Mouse (Mus musculus) lung, adult 18-20 months (tissue): ENCODE measurements around the gene Brwd1.
A peak's percentile ranks its signal among the peaks of the same experiment; 100 is the strongest.

Source experiments
- DNase-seq, 2 experiments: peaks; one replicate each; pipeline ENCODE4 v3.0.0; 2022; ENCODE audit warnings: mixed read lengths in 2 of 2

Gene Brwd1

DNA sequence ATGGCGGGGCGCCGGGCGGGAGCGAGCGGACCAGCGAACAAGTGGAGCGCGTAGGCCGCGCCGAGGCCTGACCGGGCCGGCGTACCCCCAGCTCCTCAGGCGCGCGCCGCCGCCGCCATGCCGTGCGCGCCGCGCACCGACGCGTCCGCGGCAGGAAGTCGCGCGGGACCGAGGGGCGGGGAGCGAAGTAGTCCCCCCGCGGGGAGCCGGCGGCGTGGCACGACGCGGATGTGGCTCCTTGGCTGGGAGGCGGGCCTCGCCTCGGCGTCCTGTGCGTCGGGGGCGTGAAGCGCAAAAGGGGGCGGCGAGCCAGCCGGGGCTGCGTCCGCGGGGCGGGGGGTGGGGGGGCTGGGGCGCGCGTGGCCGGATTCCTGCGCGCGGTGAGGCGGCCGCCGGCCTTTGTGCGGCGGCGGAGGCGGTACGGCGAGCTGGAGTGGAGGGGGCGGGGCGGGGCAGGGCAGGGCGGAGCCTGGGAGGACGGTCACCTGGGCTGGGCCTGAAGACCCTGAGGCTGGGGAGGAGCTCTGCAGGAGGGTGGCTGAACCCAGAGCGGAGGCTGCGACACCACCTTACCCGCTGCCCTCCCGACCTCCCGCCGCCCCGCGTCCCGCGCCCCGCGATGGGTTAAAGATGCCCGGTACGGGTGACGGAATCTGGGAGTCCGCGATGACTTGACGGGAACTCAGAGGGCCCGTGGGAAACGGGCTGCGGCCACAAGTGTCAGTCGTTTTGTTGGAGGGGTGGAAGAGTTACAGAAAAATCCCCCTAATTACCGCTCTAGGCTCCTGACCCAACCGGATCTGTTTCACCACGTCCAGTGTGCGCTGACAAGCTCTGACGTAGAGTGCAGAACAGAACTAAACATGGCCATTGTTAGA is at the start of gene Brwd1:
TSS of gene Brwd1 (minus strand) at position 226 of the 878 bp plus-strand sequence.
- peak; percentile 92 to 94 for DNase-seq

DNA sequence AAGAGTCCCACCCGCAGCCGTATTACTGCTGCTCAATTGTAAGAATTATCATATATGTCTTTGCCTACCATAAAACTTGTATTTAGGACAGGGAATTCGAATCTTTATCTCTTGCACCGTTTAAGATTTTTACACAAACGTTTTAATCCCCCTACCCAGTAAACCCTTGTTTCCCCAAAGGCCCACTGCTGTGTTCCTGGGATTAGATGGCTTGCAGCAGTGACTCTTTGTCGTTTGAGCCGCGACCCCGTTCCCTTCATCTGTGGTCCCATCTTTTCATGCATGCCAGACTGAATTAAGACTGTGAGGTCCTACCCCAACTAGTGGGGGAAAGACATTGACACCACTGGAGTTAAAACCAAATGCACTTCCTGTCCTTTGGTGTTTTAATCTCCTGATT is 46.1 kb upstream of the Brwd1 start:
- no peak for DNase-seq

DNA sequence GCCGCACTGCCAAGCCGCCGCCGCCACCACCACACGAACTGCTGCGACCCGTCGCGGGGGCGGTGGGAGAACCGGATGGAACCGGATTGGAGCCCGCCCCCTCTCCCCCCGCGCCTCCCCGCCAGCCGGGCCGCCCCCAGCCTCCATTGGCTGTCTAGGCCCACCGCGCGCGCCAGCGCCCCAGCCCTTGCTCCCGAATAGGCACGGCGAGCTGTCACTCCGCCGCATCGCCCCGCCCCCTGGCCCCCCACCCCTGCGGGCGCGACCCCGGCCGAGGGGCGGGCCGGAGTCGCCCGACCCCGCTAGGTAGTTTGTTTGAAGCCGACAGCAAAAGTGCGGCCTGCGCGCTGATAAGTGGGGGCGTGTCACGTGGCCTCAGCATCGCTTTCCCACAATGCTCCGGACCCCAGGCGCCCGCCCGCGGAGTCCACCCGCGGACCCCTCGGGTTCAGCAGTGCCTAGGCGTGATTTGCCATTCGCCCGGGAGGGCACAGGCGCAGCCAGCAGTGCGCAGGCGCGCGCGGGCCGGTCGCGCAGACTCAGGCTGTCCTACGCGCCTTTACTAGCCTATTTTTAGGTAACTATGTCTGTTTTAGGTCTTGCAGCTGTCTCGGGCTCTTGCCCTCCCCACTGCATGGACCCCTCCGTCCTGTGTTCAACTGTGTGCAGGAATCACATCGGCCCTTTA is 45.5 kb upstream of the Brwd1 start, which contains the start of gene Hmgn1:
TSS of gene Hmgn1 (minus strand) at position 73 of the 688 bp plus-strand sequence.
- DNase-seq, result peak; percentile 96 to 97

DNA sequence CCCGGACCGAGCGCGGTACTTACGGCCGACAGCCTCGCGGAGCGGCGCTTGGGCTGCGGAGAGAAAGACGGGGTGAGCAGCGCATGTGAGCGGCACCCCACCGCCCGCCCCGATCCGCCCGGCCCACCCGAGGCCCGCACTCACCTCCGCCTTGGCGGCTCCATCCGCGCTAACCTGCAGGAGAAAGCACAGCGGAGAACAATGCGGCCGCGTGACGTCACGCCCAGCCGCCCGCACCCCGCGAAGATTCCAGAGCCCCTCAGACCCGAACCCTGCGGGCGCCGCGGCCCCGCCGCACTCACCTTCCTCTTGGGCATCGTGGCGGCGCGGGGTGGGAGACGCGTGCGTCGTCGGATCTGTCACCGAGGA is 44.9 kb upstream of the Brwd1 start:
- DNase-seq, result no peak

DNA sequence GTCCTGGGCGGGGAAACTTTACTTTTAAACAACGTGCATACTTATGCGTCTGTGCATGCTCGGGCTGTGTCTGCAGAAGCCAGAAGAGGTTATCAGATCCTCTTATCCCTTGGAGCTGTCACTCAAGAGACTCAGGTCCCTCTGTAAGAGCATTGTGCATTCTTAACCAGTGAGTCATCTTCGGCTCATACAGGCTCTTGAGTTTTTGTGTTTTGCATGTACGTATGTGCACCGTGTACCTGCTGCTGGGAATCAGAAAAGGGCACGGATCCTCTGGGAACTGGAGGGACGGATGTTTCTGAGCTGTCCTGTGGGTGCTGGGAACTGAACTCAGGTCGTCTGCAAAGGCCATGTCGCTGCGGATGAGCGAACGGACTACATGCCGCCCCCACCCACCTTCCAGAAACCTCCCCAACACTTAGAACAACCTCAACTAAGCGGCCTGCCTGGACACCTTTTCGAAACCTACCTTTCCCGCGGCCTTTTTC is 44.4 kb upstream of the Brwd1 start:
- DNase-seq, result peak; percentile 28 to 48

DNA sequence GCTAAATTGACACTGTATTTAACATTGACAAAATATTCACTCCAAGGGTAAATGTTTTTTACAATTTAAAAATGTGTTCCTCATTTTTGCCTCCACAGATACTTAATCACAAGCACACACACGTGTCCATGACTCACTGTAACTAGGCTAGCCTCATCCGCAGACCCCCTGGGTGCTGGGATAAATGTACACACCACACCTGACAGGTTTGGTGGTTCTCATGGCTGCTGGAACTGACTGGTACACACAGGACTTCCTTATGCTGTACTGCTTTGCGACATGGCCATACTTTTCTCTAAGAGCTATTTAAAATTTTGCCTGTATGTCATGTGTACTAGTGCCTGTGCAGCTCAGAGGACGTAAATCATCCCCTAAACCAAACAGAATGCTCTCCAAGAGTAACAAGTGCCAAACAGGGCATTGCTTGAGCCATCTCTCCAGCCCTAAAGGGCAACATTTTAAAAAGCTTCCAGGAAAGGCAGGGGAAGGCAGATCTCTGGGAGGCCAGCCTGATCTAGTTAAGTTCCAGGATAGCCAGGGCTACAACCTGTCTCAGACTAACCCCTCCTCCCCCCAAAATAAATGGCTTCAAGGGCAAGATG is 37.8 kb upstream of the Brwd1 start:
- no peak for DNase-seq

DNA sequence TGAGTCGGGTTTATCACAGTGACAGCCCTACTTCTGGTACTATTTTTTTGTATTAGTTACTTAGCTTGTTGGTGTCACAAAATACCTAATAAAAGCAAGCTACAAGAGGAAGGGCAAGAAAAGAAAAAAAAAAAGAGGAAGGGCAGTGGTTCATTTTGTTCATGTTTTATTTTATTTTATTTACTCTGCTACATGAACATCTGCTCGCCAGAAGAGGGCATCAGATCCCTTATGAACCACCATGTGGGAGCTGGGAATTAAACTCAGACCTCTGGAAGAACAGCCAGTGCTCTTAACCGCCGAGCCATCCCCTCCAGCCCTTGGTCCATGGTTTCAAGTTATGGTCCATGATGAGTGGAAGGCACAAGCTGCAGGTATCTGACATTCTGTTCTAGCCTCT is 32.4 kb upstream of the Brwd1 start:
- DNase-seq, result no peak

DNA sequence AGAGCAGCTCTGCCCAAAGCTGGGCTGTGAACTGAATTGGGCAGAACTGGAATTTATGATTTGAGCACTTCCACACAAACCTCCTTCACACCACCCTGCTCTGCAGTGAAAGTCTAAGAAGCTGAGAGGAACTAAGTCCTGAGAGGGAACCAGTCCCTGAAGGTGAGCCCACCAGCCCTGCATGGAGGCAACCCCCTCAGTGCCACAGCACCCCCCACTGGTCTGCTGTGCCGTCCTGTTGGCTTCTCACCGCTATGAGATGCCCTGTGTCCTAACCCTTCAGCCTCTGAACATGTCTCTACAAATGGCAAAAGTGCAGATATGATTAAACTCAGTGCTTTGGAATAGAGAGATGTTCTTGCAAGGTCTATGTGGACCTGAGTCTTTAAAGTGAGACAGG is 30.4 kb upstream of the Brwd1 start:
- DNase-seq, result no peak

DNA sequence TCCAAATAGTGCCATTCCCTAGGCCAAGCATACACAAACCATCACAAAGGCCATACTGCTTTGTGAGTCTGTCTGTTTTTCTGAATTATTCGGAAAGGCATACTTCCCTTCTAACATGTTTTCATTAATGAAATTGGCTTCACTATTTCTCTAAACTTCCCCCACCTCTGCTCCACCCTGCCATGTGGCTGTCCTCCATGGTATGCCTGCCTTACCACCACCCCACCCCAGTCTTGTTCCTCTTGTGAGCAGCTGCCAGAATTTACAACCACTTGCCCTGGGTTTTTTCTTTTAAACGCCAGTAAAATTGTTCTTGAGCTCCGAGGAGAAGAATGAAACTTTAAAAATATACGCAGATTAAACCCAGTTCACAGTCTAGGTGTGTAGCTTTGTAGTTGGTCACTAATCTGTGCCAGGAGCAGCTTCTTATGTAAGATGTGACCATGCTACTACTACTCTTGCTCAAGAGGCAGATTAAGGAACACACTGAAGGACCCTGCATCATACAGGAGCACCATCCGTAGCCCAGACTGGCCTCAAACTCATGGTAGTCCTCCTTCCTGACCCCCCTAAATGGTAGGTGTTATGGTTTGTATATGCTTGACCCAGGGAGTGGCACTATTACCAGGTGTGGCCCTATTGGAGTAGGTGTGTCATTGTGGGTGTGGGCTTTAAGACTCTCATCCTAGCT is 28.5 kb upstream of the Brwd1 start:
- no peak for DNase-seq

DNA sequence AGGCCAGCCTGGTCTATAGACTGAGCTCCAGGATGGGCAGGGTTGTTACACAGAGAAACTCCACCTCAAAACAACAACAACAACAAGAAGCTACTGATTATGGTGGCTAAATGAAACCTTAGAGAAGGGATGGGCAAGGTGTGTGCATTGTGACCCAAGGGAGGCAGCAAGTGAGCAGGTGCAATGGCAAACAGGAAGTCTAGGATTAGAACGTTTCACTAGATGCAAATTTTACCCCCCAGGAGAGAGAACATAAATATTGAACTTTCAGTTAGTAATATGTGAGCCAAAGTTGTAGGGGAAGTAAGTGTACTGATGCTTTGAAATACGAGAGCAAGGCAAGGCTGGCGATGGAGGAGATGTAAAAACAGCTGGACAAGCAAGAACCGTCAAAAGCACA is 27.3 kb upstream of the Brwd1 start:
- no peak for DNase-seq

DNA sequence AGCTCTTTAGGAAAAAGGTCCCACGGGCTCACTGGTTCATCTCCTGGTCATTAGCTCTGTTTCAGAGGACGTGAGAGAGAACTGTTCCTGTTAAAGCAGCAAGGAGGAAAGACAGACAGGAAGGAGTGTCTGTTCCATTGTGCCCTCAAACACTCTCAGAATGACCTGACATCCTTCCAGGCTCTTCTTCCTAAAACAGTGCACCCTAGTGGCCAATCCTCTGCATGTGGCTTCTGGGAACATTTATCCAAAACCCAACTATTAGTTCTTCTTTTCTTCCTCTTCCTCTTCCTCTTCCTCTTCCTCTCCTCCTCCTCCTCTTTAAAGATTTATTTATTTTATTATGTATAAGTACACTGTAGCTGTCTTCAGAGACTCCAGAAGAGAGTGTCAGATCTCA is 20.7 kb upstream of the Brwd1 start:
- DNase-seq, result peak in 1 of 2 experiments; percentile 41

DNA sequence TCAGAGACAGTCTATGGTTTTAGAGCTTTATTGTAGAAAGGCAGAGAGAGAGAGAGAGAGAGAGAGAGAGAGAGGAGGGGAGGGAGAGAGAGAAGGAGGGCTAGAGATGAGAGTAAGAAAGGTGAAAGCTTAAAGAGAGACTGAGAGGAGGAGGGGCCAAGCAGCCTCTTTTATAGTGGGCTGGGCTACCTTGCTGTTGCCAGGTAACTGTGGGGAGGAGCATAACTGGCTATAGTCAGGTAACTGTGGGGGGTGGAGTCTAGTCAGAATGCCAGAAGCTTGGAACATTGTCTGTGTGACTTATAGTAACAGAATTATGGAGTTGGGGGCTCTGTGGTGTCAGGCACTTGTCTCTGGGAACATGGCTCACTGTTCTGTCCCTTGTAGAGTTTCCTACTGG is 15.5 kb upstream of the Brwd1 start:
- DNase-seq, result peak in 1 of 2 experiments; percentile 23

DNA sequence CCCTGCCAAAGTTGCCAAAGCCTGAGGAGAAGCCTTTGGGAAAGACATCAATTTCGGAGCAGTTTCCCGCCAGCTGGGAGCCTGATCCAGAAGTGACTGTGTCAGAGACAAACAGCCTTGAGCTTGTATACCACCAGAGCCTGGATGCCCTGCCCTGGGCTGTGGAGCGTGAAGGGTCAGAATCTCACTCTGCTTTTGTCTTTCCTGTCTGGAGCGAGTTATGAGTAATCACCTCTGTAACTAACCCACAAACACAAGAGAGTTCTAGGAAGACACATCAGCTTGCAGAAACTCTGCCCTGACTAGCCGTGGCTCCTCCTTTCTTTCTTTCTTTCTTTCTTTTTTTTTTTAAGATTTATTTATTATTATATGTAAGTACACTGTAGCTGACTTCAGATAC is 13.6 kb upstream of the Brwd1 start:
- DNase-seq, result no peak

DNA sequence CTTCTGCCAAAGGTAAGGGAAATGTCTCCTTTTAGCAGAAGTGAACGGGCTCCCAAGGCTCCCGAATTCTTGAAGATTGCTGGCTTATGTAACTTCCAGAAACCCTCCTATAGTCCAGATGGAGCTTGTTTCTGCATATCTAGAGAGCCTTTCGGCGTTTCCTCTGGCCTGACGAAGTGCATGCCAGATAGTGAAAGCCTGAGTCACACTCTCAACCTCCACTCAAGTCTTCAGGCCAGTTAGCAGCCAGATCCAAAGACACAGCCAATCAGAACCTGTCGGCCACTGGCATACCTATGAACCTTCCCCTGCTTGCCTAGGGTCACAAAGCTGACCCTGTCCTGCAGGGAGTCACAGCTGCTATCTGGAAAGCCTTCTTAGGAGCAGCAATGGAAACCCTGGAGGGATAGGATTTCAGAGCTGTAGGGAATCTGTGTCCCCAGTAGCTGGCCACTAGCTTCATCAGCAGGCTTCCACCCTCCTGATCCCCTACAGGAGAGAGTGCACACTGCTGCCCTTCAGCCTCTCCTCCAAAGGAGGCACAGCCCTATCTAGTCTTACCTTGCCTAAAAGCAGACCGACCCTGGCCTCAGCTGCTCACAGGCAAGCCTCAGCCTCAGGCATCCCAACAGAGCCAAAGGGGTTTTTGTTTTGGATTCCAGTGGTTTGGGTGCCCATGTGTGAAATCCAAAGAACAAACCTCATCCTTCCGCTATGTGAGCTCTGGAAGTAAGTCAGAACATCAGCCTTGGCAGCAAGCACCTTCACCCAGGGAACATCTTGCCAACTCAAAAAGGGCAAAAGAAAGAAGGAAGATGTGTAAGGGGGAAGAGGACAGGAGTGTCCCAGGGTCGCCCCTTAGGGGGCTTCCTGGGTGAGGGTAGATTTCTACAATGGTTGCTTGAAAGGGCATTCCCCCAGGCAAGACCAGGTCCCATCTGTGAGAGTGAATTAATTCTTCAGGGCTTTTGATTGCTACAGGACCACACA is 9.5 kb upstream of the Brwd1 start:
- peak; percentile 75 to 83 for DNase-seq

DNA sequence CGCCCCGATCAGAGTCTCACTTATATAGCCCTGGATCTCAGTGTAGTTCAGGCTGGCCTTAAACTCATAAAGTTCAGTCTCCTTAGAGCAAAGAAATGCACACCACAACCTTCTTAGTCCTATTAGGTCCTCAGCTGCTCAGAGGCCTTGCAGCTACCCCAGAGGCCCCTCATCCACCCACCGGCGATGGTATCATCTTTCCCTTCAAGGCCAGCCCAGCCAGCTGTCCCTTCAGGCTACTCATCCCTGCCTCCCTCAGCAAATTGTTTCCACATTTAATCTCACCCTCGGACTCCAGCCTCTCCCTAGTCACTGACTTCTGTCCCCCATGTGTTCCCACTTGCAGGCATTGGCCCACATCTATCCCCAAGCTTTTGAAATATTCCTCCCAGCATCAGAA is 5.8 kb upstream of the Brwd1 start:
- no peak for DNase-seq

DNA sequence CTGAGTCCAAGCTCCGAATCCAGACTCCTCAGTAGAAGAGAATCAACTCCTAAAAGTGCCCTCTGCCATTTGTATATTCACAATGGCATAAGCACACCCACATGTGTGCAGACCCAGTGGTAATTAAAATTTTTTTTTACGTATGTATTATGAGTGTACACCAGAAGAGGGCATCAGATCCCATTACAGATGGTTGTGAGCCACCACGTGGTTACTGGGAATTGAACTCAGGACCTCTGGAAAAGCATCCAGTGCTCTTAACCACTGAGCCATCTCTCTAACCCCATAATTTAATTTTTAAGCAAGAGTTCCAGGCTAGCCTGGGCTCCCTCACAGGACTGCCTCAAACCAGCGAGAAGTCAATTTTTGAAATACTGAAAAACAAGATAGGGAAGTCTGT is 5.1 kb upstream of the Brwd1 start:
- DNase-seq, result no peak

DNA sequence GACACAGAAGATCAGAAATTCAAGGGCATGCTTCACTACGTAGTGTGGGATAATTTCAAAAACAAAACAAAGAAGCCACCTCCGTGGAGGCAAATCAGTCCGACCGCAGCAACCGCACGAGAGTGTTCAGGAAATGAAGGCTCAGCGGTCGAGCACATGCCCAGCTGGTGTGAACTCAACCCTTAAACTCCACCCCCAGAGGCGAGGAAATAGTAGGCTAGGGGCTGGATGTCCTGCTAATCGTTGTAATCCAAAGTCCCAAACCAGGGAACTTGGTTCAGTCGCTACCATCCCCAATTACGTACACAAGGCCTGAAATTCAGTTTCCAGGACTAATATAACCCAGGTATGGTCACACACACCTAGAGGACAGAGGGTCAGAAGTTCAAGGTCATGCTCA is 4.7 kb upstream of the Brwd1 start:
- peak; percentile 17 to 41 for DNase-seq

DNA sequence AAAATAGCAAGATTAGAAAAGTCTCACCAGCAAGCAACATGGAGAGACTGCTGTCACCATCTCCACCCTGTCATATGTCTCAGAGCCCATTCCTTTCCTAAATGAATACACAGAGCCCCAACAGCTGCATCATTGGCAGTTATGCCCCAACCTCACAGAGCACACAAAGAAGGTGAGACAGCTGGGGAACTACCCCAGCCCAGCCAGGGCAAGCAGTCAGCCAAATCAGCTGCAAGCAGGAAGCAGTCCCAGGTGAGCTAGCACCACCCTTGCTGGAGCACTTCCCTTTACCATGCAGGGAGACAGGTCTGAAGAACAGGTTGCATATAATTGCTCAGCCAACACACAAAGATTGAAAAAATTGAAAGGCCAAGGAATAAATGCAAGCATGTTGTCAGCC is 3.3 kb upstream of the Brwd1 start:
- DNase-seq, result no peak

DNA sequence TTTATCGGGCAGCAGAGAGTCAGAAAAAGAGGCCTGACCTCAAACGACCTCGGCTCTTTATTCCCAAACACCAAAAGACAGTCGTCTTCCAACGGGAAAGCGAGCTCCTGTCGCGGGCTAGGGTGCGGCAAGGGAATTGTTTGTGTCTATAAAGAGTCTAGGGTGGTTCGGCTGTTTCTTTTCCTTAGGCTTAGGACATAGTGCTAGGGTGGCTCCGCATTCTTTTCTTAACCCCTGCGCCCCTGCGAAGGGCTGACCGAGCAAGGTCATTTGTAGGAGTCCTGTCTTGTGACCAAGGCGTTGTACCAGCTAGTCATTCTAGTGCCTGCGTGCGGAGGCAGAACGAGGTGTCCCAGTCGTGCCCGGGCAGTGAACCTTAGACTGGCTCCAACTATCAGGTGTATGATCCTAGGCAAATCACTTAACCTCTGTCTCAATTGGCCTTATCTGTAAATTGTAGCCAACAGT is 887 bp upstream of the Brwd1 start:
- peak; percentile 60 to 68 for DNase-seq

DNA sequence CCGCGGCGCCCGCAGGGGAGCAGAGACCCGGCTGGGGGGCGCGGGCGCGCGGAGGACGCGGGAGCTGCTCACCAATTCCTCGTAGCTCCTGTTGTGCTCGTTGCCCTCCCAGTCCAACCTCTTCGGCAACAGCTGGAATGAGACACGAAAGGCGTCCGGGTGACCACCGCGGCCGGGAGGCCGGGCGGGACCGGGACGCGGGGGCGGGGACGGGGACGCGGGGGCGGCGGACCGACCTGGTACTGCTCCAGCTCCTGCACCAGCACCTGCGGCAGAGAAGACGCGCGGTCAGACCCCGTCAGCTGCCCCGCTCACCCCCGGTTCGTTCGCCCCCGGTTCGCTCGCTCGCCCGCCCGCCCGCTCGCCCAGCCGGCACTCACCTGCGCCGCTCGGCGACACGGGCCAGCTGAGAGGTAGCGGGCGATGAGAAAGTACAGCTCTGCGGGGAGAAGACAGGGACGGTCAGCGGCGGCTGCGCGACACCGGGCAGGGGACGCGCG is 534 bp downstream of the Brwd1 start:
- DNase-seq, result peak; percentile 60 to 61

DNA sequence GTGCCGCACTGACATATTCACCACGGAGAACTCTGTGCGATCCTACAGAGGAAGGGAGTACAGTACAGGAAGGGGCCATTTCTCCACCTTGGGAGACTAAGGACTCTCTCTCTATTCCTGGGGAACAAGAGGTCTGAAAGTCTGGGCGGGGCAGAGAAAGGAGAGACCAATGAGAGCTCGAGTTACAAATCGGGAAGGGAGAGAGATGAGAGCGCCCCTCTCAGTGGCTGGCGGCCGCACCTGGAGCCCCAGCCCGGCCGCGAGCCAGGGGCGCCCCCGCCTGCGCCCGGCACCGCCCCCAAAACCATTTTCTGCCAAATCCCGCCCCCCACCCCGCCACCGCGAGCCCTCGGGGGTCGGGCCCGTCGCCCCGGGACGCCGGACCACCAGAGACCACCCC is 995 bp downstream of the Brwd1 start:
- DNase-seq, result peak; percentile 92 to 94
